Mouse (Mus musculus) CD4-positive helper T cell, adult 2 months (primary cell): Measurements from ENCODE around the gene Vwf.

Source experiments
- DNase-seq: peaks from one replicate; pipeline ENCODE4 v3.0.0-alpha.2; 2012; ENCODE audit warnings: low read depth, missing footprints, low spot score

The Vwf gene

DNA sequence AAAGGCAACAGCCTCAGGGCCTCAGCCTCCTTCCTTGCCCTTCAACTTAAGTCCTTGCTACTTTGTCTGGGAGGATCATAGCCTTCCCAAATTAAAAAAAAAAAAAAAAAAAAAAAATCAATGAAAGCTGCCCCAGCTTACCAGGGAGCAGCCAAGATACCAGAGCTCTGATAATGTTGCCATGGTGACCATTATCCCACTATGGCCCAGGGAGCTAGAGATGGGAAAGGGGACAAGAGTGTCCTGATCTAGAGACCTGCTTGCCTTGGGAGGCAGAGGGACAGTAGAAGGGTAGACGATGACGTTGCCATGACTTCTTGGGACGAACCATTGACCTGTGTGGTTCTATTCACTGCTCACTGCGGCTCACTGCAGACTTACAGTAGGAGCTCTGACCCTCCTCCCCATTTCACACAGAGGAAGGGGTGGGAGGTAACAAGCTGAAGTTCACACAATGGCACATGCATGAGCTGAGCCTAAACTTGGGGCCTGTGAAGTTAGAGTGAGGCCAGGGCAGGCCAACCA is 39.5 kb downstream of the Vwf start:
- DNase-seq = no peak

DNA sequence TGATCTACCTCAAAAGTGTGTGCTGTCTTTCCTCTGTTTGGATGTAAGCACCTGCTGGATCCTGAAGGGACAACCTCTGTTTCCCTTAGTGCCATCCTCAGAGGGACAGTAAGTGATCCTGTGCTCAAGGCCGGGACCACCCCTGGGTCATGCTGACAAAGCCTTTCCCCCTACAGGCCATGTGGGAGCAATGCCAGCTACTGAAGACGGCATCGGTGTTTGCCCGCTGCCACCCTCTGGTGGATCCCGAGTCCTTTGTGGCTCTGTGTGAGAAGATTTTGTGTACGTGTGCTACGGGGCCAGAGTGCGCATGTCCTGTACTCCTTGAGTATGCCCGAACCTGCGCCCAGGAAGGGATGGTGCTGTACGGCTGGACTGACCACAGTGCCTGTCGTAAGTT is 41.7 kb downstream of the Vwf start:
- DNase-seq = no peak

DNA sequence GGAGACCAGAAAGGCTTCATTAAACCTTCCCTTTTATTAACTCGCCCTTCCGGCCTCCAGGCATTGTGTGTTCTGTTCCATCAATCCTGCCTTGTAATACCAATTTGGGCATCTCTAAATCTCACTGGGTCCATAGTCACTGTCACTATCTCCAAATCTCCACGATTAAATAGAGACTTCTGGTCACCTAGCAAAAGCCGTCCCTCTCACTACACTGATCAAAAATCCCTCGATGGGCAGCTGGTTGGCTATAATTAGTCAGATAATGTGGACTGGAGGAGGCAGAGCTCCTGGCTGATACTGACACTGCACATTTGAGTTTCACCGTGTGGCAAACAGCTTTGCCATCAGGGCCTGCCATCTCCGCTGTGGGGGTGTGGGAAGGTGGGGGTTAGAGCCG is 42.5 kb downstream of the Vwf start:
- DNase-seq = no peak

DNA sequence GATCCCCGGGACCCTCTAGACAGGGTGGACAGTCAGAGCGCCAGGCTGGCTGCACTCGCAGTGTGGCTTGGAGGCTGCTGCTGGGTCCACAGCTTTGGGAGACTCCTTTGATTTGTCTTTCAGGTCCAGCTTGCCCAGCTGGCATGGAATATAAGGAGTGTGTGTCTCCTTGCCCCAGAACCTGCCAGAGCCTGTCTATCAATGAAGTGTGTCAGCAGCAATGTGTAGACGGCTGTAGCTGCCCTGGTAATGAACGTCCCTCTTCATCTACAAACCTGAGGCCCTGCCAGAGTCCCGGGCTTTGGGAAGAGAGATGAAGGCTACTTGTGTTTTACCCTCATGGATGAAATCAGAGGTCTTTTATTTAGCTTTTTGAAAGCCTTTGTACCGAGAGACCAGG is 43.5 kb downstream of the Vwf start:
- DNase-seq = no peak

DNA sequence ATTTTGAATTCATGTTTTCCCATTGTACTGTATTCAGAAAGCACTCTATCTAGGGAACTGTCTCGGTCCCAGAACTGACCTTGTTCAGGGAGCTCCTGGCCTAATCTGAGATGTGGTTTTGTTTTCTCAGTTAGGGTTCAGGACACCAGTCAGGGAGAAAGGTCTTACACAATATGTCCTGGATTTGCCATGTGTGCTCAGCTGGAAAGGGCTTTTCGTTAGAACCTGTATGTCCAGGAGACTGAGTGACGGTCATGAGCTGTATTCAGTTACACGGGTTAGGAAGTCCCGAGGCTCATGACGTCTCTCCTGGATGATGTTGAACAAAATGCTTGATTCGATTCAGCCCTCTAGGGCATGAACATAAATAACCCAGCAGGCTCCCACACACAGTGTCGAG is 43.9 kb downstream of the Vwf start:
- DNase-seq = no peak

DNA sequence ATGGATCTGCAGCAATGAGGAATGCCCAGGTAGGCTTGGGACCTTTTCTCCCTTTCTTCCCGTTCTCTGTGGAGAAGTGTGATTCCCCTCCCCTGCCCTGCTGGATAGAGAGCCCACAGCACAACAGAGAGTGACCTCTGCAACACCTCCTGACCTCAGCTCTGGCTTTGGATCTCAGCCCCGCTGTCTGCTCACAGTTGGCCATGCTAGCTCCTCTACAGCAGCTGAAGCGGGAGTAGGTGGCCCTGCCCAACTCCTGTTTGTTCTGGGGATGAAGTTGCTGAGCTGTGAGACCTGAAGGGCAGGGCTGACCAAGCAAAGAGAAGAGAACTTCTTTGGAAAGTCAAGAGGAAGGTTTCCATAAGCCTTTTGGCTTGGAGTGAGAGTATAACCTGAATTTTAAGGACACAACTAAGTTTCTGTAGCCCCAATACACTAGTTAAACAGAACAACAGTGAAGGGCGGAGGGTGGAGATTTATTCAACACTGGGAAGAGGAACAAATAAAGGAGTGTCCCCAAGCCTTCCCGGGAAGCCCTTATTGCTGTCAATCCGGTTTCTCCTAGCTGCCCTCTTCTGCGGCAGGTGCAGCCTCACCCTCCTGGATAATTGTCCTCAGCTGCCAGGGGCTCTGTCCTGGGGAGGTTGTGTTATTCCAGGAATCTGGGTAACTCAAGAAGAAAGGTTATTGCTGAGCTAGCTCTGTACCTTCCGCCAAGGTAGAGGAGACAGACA is 45.2 kb downstream of the Vwf start:
- DNase-seq = no peak

DNA sequence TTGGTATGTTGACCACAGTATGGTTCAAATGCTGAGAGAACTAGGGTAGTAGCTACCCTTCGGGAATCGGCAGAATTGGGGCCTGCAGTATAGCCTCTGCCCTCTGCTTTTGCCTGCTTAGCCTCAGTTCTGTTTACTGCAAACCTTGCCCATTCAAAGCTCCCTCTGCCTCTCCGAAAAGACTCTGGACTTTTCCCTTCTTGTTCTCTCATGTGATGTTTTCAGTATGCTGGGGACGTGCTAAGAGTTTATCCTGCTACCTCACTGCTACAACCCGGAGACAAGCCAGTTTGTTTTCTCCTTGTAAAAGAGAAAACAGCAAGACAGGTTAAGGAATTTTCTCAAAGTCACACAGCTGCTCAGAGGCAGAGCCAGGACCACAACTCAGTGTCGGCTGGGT is 46.0 kb downstream of the Vwf start:
- no peak for DNase-seq

DNA sequence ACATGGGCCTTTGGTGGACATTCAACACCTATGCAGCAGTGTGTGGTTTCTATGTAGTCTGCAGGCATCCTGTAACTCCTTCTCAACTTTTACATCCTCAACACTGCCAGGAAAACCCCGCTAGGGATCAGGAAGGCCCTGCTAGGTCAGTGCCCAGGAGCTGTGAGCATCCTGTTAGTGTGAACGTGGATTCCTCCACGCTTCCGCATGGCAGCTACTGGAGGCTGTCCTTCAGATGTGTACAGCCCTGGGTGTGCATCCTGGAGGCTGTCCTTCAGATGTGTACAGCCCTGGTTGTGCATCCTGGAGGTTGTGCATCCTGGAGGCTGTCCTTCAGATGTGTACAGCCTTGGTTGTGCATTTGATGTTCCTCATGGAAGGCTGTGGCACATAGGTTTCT is 47.7 kb downstream of the Vwf start:
- no peak for DNase-seq

DNA sequence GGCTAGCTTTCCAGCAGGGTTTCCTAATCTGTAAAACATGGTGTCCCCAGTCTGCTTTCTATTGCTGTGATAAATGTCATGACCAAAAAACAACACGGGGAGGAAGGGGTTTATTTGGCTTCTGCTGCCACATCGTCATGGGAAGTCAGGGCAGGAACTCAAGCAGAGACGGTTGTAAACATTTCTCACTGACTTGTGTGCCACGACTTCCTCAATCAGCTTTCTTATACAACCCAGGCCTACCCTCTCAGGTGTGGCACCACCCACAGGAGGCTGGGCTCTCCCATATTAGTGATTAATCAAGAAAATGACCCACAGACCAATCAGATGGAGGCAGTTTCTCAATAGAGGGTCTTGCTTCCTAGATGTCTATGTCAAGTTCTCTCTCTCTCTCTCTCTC is 48.3 kb downstream of the Vwf start:
- DNase-seq = peak; percentile 42

DNA sequence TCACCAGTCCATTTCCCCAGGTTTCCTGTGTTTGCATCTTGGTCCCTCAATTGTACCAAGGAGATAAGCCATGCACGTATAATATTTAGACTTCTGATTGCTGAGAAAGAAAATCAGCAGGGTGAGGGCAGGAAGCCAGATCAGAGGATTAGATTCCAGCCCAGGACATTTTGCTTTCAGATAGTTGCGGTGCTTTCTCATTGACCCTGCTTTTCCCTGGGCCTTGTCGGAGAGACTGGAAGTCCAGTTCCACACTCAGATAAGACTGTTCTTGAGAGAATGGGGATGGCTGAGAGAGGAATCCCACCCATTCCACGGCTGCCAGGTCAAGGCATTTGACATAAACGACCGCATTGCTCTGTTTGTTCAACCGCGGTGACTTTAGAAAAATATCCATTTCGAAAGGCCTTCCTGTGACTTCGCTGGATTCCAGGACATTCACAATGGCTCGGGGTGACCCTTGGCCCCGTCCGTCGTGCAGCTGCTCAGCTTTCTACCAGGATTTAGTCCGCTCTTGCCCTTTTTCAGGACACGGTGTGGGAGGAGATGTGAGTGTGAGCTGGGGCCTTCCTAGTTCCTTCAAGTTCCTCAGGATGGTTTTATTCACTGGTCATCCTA is 50.2 kb downstream of the Vwf start:
- DNase-seq = no peak

DNA sequence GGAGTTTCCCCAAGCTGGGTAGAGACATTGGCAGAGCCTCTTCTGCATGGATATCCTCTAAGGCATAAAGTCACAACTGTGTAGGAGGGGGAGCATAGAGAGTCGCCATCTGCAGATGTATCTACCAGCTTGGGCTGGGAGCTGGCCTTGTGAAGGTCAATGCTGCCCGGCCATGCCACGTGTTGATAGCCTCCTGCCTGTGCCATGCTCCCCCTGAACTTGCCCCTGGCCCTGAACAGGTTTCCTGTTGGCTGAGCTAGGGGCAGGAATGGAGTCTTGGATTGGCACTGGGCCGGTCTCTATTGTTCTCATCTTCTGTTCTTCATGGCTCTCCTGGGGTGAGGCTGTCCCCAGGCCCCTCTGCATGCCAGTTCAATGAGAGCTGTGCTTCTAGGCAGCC is 51.1 kb downstream of the Vwf start:
- no peak for DNase-seq

DNA sequence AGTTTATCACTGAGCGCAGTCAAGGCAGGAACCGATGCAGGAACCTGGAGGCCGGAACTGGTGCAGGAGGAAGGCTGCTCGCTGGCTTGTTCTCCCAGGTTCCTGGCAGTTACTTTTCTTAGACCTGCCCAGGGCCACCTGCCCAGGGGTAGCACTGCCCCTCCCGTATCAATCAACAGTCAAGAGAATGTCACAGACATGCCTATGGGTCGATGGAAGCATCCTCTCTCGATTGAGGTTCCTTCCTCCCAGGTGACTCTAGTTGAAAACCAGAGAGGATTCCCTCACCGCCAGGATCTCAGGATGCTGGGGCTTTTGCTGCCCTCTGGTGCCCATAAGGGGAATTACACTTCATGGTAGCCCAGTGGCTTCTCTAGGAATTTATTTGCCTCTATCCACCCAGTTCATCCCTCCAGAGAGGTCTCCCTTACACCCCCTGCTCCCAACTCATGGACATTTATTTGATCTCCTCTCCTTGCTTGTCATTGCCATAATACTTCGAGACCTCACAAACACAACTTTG is 53.5 kb downstream of the Vwf start:
- peak; percentile 66 for DNase-seq

DNA sequence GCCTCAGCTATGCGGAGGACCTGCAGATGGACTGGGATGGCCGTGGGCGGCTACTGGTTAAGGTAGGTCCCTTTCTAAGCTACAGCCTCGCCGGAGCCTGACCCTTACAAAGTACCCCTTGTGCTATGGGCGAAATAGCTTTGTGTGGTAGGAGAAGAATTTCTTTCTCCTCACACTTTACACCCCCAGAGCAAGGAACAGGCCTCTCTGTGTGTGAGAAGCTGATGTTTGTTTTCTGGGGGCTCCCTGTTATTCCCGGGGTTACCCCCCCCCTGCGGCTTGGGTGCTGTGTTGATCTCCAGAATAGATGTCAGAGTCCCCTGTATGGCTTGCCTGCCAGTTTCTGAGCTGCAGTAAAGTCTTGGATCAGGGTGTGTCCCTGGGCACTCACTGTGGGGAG is 54.1 kb downstream of the Vwf start:
- DNase-seq = no peak

DNA sequence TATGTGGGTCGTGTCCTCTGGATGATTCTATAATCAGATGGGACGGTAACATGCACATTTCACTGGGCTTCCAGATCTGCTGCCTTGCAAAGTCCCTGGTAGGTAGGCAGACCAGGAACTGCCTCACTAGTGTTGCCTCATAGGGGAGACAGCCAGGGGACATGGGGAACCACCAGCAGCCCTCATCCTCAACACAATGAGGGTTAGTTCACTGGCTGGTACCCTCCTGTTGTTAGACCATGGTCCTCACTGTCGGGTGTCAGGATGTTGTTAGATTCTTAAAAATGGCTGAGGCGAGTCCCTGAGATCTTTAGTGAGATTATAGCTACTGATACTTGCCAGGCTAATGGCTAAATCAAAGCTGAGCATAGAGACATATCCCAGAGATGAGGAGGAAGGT is 54.6 kb downstream of the Vwf start:
- DNase-seq = no peak

DNA sequence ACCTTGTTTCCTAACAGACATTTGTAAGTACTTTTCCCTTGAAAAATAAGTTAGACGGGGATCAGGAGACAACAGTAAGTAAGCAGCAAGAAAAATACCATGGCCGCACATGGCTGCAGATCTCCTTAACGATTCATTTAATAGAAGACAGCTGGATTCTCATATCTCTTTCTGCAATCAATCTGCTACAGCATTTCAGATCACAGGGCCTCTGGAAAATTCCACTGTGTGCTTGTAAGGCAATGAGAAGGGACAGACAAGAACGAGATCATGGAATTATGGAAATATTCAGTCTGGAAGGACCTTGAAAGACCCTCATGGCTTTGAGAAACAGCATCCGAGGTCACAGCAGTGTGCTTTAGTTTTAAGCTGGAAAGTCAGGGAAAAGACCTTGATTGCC is 55.2 kb downstream of the Vwf start:
- DNase-seq = no peak

DNA sequence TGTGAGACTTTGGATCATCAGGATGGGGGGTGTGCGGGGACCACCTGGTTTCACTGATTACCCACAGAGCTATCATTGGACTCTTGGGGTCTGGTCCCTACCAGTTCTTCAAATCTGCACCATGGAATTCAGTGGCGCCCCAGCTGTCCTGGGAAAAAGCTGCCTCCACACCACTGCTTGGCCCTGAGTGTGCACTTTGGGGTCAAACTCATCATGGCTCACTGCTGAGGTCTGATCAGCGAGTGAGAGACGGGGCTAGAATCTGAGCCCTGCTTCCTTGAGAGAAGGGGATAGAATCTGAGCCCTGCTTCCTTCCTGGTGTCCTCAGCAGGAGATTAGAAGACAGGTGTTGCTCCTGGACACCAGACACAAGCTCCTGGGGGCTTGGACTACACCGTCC is 55.8 kb downstream of the Vwf start:
- no peak for DNase-seq

DNA sequence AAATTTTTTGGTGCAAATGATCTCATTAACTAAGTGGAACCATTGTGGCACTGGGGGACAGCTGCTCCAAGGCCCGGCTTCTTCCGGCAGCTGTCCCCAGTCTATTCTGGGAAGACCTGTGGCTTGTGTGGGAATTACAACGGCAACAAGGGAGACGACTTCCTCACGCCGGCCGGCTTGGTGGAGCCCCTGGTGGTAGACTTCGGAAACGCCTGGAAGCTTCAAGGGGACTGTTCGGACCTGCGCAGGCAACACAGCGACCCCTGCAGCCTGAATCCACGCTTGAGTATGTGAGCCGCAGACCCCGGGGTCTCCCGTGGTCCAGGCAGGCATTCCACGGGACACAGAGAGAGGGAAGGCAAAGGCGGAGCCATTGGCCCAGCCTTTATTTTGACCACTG is 56.7 kb downstream of the Vwf start:
- DNase-seq = peak; percentile 72

DNA sequence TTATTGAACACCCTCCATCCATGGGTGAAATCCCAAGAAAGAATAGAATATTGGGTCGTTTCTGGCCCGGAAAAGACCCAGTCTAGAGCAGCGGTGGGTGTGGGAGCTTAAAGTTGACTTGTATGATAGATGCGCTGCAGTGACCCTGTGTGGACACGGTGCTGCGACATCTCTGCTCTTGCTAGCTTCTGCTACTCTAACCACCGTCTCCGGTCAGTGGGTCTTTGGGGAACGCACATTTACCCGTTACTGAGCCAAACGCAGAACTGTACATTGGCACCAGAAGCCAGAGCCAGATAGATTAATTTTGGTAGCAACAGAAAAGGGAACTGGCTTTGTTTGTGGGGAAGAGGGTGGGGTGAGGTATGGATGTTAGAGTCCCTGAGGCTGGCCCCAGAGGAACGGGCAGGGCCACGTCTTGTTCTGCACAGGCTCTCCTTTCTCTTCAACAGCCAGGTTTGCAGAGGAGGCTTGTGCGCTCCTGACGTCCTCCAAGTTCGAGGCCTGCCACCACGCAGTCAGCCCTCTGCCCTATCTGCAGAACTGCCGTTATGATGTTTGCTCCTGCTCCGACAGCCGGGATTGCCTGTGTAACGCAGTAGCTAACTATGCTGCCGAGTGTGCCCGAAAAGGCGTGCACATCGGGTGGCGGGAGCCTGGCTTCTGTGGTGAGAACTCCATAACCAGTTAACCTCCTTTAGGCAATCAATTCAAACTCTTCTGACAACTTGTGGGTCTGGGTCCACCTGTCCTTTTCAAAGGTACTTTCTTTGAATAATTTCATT is 57.3 kb downstream of the Vwf start:
- peak; percentile 19 for DNase-seq

DNA sequence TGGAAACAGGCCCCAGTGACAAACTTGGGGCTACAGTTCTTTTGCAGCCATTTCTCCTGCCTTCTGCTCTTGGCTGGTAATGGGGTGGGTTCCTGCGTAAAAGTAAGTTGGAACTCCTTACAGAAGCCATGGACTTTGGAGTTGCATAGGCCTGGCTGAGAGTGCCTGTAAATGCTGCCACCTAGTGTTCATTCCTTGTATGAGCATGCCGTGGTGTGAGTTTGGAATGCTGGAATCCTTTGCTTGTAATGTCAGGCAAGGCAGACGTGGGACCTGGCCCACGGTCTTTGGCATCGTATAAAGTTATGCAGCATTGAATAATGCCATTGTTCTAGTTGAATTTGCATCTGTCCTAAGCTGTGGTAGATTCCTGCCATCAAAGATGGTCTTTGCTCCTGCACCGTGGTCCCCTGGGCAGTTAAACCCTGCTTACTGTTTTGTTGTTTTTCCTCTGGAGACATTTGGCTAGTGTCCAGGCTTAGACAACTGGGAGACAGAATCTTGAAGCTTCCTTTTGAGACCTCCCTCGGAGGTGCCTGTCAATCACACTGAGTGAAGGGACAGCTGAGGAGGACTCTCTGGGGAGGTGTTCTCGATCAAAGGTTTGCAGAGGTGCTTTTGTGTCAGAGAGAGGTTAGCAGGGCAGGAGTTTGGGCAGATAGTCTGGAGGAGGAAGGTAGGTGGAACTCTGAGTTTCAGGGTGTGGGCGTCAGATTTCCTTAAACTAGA is 58.1 kb downstream of the Vwf start:
- DNase-seq = peak; percentile 55

DNA sequence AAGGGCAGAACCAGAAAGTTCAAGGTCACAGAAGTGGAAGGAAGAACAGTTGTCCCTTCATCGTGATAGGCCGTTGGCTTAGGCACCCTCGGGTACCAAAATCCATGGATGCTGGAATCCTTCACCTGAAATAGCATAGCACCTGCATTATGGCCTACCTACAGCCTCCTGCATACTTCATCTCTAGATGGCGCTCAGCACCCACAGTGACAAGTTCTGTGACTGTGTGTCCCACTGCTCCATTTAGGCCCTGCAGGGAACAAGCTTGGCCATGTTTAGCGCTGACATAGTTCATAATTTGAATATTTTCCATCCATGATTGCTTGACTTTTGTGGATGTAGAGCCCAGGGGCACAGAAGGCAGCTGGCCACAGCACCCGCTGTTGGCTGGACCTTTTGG is 62.5 kb downstream of the Vwf start:
- DNase-seq = no peak

DNA sequence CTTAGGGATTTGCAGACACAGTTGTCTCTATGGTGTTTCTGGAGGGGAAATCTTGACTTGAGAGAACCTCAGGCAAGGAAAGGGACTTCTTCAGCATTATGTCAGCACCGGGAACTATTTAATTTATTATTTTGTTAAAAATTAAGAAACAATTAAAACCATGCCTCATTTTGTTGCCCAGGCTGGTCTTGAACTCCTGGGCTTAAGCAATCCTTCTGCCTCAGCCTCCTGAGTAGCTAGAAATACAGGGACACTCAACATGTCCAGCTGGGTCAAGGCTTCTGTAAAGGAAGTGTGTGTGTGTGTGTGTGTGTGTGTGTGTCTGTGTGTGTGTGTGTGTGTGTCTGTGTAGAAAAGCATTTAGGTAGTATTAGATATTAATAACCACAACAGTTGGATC is 71.3 kb downstream of the Vwf start:
- DNase-seq = no peak

DNA sequence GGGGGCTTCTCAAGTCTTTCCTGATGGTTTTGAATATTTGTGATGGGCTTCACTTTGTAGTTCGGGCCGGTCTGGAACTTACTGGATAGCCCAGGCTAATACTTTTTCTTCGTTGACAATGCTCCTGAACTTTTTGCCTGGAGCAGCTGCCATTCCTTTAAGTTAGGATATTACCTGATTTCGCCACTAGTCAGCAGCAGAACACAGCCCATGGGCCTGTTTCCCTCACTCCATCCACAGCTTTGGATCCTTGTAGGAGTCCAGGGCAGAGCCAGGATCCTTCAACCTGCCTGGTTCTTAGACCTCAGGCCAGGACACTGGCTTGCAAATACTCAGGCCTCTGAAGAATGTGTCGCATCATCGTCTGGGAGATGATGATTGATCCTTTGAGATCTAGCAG is 74.2 kb downstream of the Vwf start:
- DNase-seq = no peak
